ENCODE assay signal across 23 mouse cellular contexts in genomic region chr16:65404816-65405215, GRCm38 (mm10).
A peak's percentile ranks its signal among the peaks of the same experiment; 100 is the strongest.
DNase-seq lines count a peak whose midpoint lies in the region; ATAC-seq and TF ChIP-seq lines count a peak whose summit lies in the region.
"Had no signal": no experiment of that assay in that cellular context is flagged by ENCODE, and none has a peak within 500 bp of the region (broad histone marks: within the 10 kb centered on the region; RNA-seq: fewer than 3 reads in every experiment).

No protein-coding gene starts in this region.

- H3K4me1 ChIP-seq in forebrain, embryonic 13.5 days = peaks cover 10% of the 10 kb centered on the region; the same call in 1 of the 2 replicates
- no peaks in the 10 kb centered on the region; the same call in 1 of the 2 replicates for H3K4me1 ChIP-seq in forebrain, embryonic 12.5 days
- H3K4me1 ChIP-seq in forebrain, embryonic 15.5 days = peaks cover 6% of the 10 kb centered on the region; the same call in 1 of the 2 replicates
- 0 out of 2 replicates have a peak, but pooled peaks cover 3% of the 10 kb centered on the region for H3K4me1 ChIP-seq in forebrain, embryonic 10.5 days
- H3K4me1 ChIP-seq in bone marrow macrophage, adult 2 months (ENCODE audit: control insufficient read depth, insufficient read depth, low read length) = peaks cover 19% of the 10 kb centered on the region
- no peaks in the 10 kb centered on the region for H3K4me1 ChIP-seq in forebrain, embryonic 16.5 days (replicated peaks; ENCODE audit: control insufficient read depth, insufficient read depth, low read length)
- H3K4me1 ChIP-seq: embryonic facial prominence, embryonic 10.5 days; embryonic facial prominence, embryonic 12.5 days had no signal

- no peaks in the 10 kb centered on the region for H3K9me3 ChIP-seq in forebrain, embryonic 13.5 days (replicated peaks)
- no peaks in the 10 kb centered on the region for H3K9me3 ChIP-seq in forebrain, embryonic 12.5 days
- H3K9me3 ChIP-seq in forebrain, embryonic 15.5 days = no peaks in the 10 kb centered on the region
- no peaks in the 10 kb centered on the region for H3K9me3 ChIP-seq in forebrain, embryonic 10.5 days
- no peaks in the 10 kb centered on the region for H3K9me3 ChIP-seq in forebrain, embryonic 16.5 days (ENCODE audit: control insufficient read depth, low read length)
- H3K9me3 ChIP-seq: embryonic facial prominence, embryonic 10.5 days; embryonic facial prominence, embryonic 12.5 days; G1E had no signal

- H3K27me3 ChIP-seq in forebrain, embryonic 13.5 days = no peaks in the 10 kb centered on the region
- H3K27me3 ChIP-seq in forebrain, embryonic 12.5 days = no peaks in the 10 kb centered on the region
- no peaks in the 10 kb centered on the region for H3K27me3 ChIP-seq in forebrain, embryonic 15.5 days
- H3K27me3 ChIP-seq in forebrain, embryonic 10.5 days (ENCODE audit: poor library complexity, severe bottlenecking) = no peaks in the 10 kb centered on the region
- H3K27me3 ChIP-seq in forebrain, embryonic 16.5 days (replicated peaks; ENCODE audit: control insufficient read depth, insufficient read depth, low read length) = no peaks in the 10 kb centered on the region
- H3K27me3 ChIP-seq: CH12.LX; embryonic facial prominence, embryonic 12.5 days had no signal

- H3K9ac ChIP-seq in forebrain, embryonic 13.5 days = no peak overlapping the region
- H3K9ac ChIP-seq in forebrain, embryonic 12.5 days = no peak overlapping the region
- no peak overlapping the region for H3K9ac ChIP-seq in forebrain, embryonic 15.5 days (replicated peaks)
- no peak overlapping the region for H3K9ac ChIP-seq in forebrain, embryonic 16.5 days (replicated peaks; ENCODE audit: low read depth, low read length)
- H3K9ac ChIP-seq: embryonic facial prominence, embryonic 12.5 days had no signal

- H3K36me3 ChIP-seq in forebrain, embryonic 13.5 days (ENCODE audit: poor library complexity, severe bottlenecking) = no peaks in the 10 kb centered on the region
- no peaks in the 10 kb centered on the region for H3K36me3 ChIP-seq in forebrain, embryonic 12.5 days (replicated peaks)
- no peaks in the 10 kb centered on the region for H3K36me3 ChIP-seq in forebrain, embryonic 15.5 days
- no peaks in the 10 kb centered on the region for H3K36me3 ChIP-seq in forebrain, embryonic 10.5 days (replicated peaks)
- no peaks in the 10 kb centered on the region for H3K36me3 ChIP-seq in forebrain, embryonic 16.5 days (ENCODE audit: control insufficient read depth, insufficient read depth)
- H3K36me3 ChIP-seq: embryonic facial prominence, embryonic 10.5 days; embryonic facial prominence, embryonic 12.5 days; G1E had no signal

- H3K4me2 ChIP-seq in forebrain, embryonic 13.5 days = no peak overlapping the region
- no peak overlapping the region for H3K4me2 ChIP-seq in forebrain, embryonic 12.5 days
- no peak overlapping the region for H3K4me2 ChIP-seq in forebrain, embryonic 15.5 days (replicated peaks)
- H3K4me2 ChIP-seq in forebrain, embryonic 16.5 days (ENCODE audit: low read length) = no peak overlapping the region
- H3K4me2 ChIP-seq: embryonic facial prominence, embryonic 12.5 days had no signal

- H3K27ac ChIP-seq in forebrain, embryonic 13.5 days = no peak overlapping the region
- H3K27ac ChIP-seq in forebrain, embryonic 12.5 days = no peak overlapping the region
- peak overlapping the region; percentile 55; the same call in 1 of the 2 replicates for H3K27ac ChIP-seq in forebrain, embryonic 15.5 days (replicated peaks)
- no peak overlapping the region for H3K27ac ChIP-seq in forebrain, embryonic 10.5 days
- peak overlapping the region; percentile 27 for H3K27ac ChIP-seq in bone marrow macrophage, adult 2 months (ENCODE audit: insufficient read depth, low read depth, low read length)
- H3K27ac ChIP-seq in forebrain, embryonic 16.5 days (ENCODE audit: low read length) = peak overlapping the region; percentile 31; the same call in 1 of the 2 replicates
- H3K27ac ChIP-seq: embryonic facial prominence, embryonic 10.5 days; embryonic facial prominence, embryonic 12.5 days had no signal

- TF ChIP-seq POLR2A in bone marrow macrophage, adult 2 months (IDR thresholded peaks at IDR 0.05; ENCODE audit: borderline replicate concordance, low read depth, low read length) = no peak

- ATAC-seq in forebrain, embryonic 13.5 days = peak; percentile 65
- ATAC-seq in forebrain, embryonic 12.5 days (ENCODE audit: low FRiP score) = no peak
- peak; percentile 72 for ATAC-seq in forebrain, embryonic 15.5 days (replicated peaks)
- peak; percentile 79 for ATAC-seq in forebrain, embryonic 16.5 days
- ATAC-seq: activated CD4-positive, CD25-positive, alpha-beta regulatory T cell, adult 4 months; CD4-positive, CD25-positive, alpha-beta regulatory T cell, adult 4 months; Patski had no signal

- TF ChIP-seq CTCF in bone marrow macrophage, adult 2 months (IDR thresholded peaks at IDR 0.05; ENCODE audit: low read depth, low read length) = no peak

- no peak for DNase-seq in forebrain, embryonic 10.5 days (ENCODE audit: extremely low spot score, low spot score)
- no peak for DNase-seq in left cerebral cortex, adult 8-10 months (ENCODE audit: low spot score in 2 of 2)
- DNase-seq in lung, adult 18-20 months = no peak
- DNase-seq: adrenal gland, adult 8-10 months; adrenal gland, postnatal 14 days; adrenal gland, postnatal 36 days; B cell, adult 2 months; cerebellum, adult 11-12 months; cerebellum, adult 2 months; cerebellum, adult 9-10 months; cerebellum, postnatal 25 days had no signal

- 76% methylated on average over 5 of the region's 5 CpGs for WGBS in forebrain, embryonic 13.5 days
- WGBS in forebrain, embryonic 12.5 days = 86% methylated on average over 5 of the region's 5 CpGs
- 54% methylated on average over 5 of the region's 5 CpGs for WGBS in forebrain, embryonic 15.5 days
- 91% methylated on average over 5 of the region's 5 CpGs for WGBS in forebrain, embryonic 10.5 days
- WGBS in forebrain, embryonic 16.5 days = 54% methylated on average over 5 of the region's 5 CpGs

- no peak overlapping the region for H3K4me3 ChIP-seq in forebrain, embryonic 13.5 days
- no peak overlapping the region for H3K4me3 ChIP-seq in forebrain, embryonic 12.5 days (replicated peaks)
- no peak overlapping the region for H3K4me3 ChIP-seq in forebrain, embryonic 15.5 days
- H3K4me3 ChIP-seq in forebrain, embryonic 10.5 days = no peak overlapping the region
- no peak overlapping the region for H3K4me3 ChIP-seq in bone marrow macrophage, adult 2 months (ENCODE audit: insufficient read depth, low read length)
- no peak overlapping the region for H3K4me3 ChIP-seq in forebrain, embryonic 16.5 days (replicated peaks; ENCODE audit: low read length)
- H3K4me3 ChIP-seq: embryonic facial prominence, embryonic 10.5 days; embryonic facial prominence, embryonic 12.5 days had no signal

Comparison
In these comparisons a context has a peak if more than half of its experiments do, and no peak if none do; other contexts are left out.
1. H3K27ac ChIP-seq: peak in forebrain, embryonic 15.5 days (single experiment), bone marrow macrophage, adult 2 months (single experiment) and forebrain, embryonic 16.5 days (single experiment); none in forebrain, embryonic 13.5 days (single experiment), forebrain, embryonic 12.5 days (single experiment) and forebrain, embryonic 10.5 days (single experiment).